Mouse (Mus musculus) spleen, adult 2 months (tissue): Measurements from ENCODE around the gene Mroh9.

ENCODE experiments used
- CTCF ChIP-seq: fragments of 200-500 bp; IDR thresholded peaks from 2 replicates; pipeline ENCODE4 v1.5.1; 2011; ENCODE audit warnings: mild to moderate bottlenecking, inconsistent platforms; ENCODE audit not compliant: insufficient read depth, insufficient read length, insufficient replicate concordance; ENCODE audit errors: extremely low read depth
- POLR2A ChIP-seq: fragments of 200-500 bp; IDR thresholded peaks from 2 replicates; pipeline ENCODE4 v1.6.1; 2011; ENCODE audit warnings: low read depth, low read length, inconsistent platforms

GRCm38 (mm10) chr1:163009220-163009619, 76.2 kb downstream of the Mroh9 start:
- TF ChIP-seq CTCF (no peak), POLR2A (no peak)
